Mouse (Mus musculus) limb, embryonic 14.5 days (tissue): ENCODE measurements around the gene Zfp366. TPM values are rescaled to one million over a fixed set of nuclear protein-coding genes. Genes with fewer than 3 reads are reported as not detected.

Experiments
- ATAC-seq: fragments of 200-750 bp; cut with Nextera tagmentation; 2 replicates; pipeline ENCODE4 v1.8.0; 2017; ENCODE audit warnings: low read depth, moderate number of reproducible peaks, moderate TSS enrichment; ENCODE audit not compliant: low FRiP score
- DNase-seq: peaks from one replicate; pipeline ENCODE4 v3.0.0-alpha.2; 2015; ENCODE audit warnings: low spot score
- H3K27ac ChIP-seq: fragments of 300-500 bp; sonication (generic); replicated peaks from 2 replicates; pipeline ENCODE4 v1.5.1; 2014; ENCODE audit warnings: low read depth, mild to moderate bottlenecking, low read length, moderate library complexity, mixed read lengths
- H3K27me3 ChIP-seq: fragments of 300-500 bp; sonication (generic); 2 replicates; pipeline ENCODE4 v1.6.1; 2014; ENCODE audit warnings: low read length, mixed read lengths; ENCODE audit not compliant: control insufficient read depth, insufficient read depth
- H3K36me3 ChIP-seq: fragments of 300-500 bp; sonication (generic); 2 replicates; pipeline ENCODE4 v1.6.1; 2014; ENCODE audit warnings: mild to moderate bottlenecking, low read length, moderate library complexity, mixed read lengths; ENCODE audit not compliant: control insufficient read depth, insufficient read depth
- H3K4me1 ChIP-seq: fragments of 300-500 bp; sonication (generic); 2 replicates; pipeline ENCODE4 v1.6.1; 2014; ENCODE audit warnings: antibody characterized with exemption, low read length, mixed read lengths; ENCODE audit not compliant: control insufficient read depth, insufficient read depth
- H3K4me2 ChIP-seq: fragments of 300-500 bp; sonication (generic); replicated peaks from 2 replicates; pipeline ENCODE4 v1.6.1; 2014; ENCODE audit warnings: low read depth, mild to moderate bottlenecking, low read length, moderate library complexity; ENCODE audit not compliant: severe bottlenecking
- H3K4me3 ChIP-seq: fragments of 300-500 bp; sonication (generic); replicated peaks from 2 replicates; pipeline ENCODE4 v1.5.1; 2014; ENCODE audit warnings: low read length
- H3K9ac ChIP-seq: fragments of 300-500 bp; sonication (generic); 2 replicates; pipeline ENCODE4 v1.6.1; 2014; ENCODE audit warnings: mild to moderate bottlenecking, low read depth, low read length, moderate library complexity; ENCODE audit not compliant: severe bottlenecking
- H3K9me3 ChIP-seq: fragments of 300-500 bp; sonication (generic); 2 replicates; pipeline ENCODE4 v1.6.1; 2016; ENCODE audit warnings: low read length; ENCODE audit not compliant: control insufficient read depth
- POLR2A ChIP-seq: fragments of 200-500 bp; IDR thresholded peaks from 2 replicates; pipeline ENCODE4 v1.8.0; 2012; ENCODE audit warnings: inconsistent platforms, mild to moderate bottlenecking, moderate library complexity, borderline replicate concordance; ENCODE audit not compliant: insufficient read depth, insufficient read length; ENCODE audit errors: extremely low read depth
- WGBS: fragments of 180-500 bp; shearing (Covaris S2); extraction: QIAGEN DNeasy Blood & Tissue Kit; methylation state at CpG from one replicate; pipeline ENCODE4 v1.1.7; 2014; 5-methylcytosine and 5-hydroxymethylcytosine counted together
- polyA plus RNA-seq, 2 experiments: library from polyadenylated mRNA; depleted of rRNA in 1 of 2; stranded (reverse) in 1 of 2; unstranded in 1 of 2; fragments of >200 nt; fragmentation: Nextera tagmentation in 1 of 2; extraction: Ambion mirVana in 1 of 2; gene quantifications; 2 replicates each; pipeline versions ENCODE4 v1.2.1 to v1.2.3; 2012 to 2014

The Zfp366 gene
- polyA plus RNA-seq, 2 experiments: 0.73 to 2.5 TPM

DNA sequence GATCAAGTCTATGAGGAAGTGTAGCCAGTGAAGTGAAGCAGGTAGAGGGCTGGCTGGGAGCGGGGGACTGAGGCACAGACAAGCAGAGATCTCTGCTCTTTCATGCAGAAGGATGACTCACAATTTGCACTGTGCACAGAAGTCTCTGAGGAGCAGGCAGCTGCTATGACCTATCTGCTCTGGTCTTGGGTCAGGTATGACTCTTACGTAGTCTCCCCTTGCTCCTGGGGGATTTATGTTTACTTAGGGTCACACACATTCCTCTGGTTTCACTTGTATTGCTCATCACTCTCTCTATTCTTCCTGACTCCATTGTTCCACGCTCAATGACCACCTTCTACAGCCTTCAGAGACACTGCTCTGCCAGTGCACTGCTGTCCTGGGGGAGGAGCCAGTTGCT, 25.9 kb upstream of the Zfp366 start:
- DNase-seq (no peak), ATAC-seq (no peak)
- peaks cover 3% of the 10 kb centered on the region; the same call in 1 of the 2 replicates for H3K9me3 ChIP-seq
- H3K4me3 ChIP-seq: no peak overlapping the region
- H3K9ac ChIP-seq: no peak overlapping the region
- peaks cover 8% of the 10 kb centered on the region; the same call in 1 of the 2 replicates for H3K4me1 ChIP-seq
- H3K36me3 ChIP-seq: no peaks in the 10 kb centered on the region
- WGBS: 84% methylated on average over 3 of the region's 3 CpGs
- no peak overlapping the region for H3K27ac ChIP-seq
- H3K27me3 ChIP-seq: no peaks in the 10 kb centered on the region
- TF ChIP-seq POLR2A: no peak
- no peak overlapping the region for H3K4me2 ChIP-seq

DNA sequence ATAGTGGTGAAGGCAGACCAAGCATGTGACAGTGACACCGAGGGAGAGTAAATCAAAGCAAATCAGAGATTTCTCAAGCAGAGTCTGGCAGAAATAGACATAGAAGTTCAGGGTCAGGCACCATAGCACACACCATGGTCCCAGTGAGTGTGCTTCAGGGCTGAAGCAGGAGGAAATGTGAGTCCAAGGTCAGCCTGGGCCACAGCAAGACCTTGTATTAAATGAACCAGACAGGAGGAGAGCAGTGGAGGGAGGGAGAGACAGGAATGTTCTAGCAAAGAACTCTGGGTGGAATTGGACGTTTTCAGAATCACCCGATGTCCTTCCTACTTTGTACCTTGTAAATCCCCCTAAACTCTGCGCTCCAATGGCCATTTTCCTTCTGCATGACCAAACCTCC, 21.6 kb upstream of the Zfp366 start:
- H3K27ac ChIP-seq: 0 out of 2 replicates have a peak overlapping the region, but pooled peaks have one; percentile 30
- H3K9me3 ChIP-seq: no peaks in the 10 kb centered on the region
- no peak overlapping the region for H3K4me3 ChIP-seq
- no peak for DNase-seq
- peaks cover 12% of the 10 kb centered on the region; the same call in 1 of the 2 replicates for H3K4me1 ChIP-seq
- TF ChIP-seq POLR2A: no peak
- H3K27me3 ChIP-seq: no peaks in the 10 kb centered on the region
- H3K4me2 ChIP-seq: no peak overlapping the region
- peak; percentile 44 for ATAC-seq
- H3K9ac ChIP-seq: no peak overlapping the region
- 62% methylated on average over 4 of the region's 4 CpGs for WGBS
- H3K36me3 ChIP-seq: no peaks in the 10 kb centered on the region

- H3K4me2 ChIP-seq: 0 out of 2 replicates have a peak overlapping the region, but pooled peaks have one; percentile 5
- H3K9me3 ChIP-seq: no peaks in the 10 kb centered on the region
- no peak overlapping the region for H3K4me3 ChIP-seq
- H3K4me1 ChIP-seq: peaks cover 12% of the 10 kb centered on the region; the same call in 1 of the 2 replicates
- H3K9ac ChIP-seq: no peak overlapping the region
- WGBS: 16% methylated on average over 10 of the region's 10 CpGs
- peak; percentile 63 for ATAC-seq
- H3K36me3 ChIP-seq: no peaks in the 10 kb centered on the region
- H3K27ac ChIP-seq: peak overlapping the region; percentile 9; the same call in 1 of the 2 replicates
- no peaks in the 10 kb centered on the region for H3K27me3 ChIP-seq
- peak; percentile 31 for DNase-seq
- no peak for TF ChIP-seq POLR2A
Observed at GRCm38 (mm10) chr13:99163521-99164359, 20.9 kb upstream of the Zfp366 start.

DNA sequence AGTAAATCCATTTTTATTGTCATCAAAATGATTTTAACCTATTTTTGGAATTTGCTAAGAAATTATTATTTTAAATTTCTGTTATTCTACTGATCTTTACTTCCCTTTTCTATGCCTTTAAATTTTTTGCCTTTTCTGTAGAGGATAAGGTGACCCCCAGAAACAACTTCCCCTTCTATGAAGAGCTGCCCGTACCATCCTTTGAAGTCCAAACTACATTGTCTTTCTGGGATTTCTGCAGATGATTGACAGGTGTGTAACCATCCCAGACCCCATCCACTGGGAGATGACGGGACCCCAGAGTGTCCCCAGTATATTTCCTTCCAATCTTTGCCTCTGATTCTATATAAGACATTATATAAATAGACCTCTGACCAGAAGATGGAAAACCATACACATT, 20.3 kb upstream of the Zfp366 start:
- Histone ChIP-seq H3K4me2 (no peak overlapping the region), H3K27ac (no peak overlapping the region), H3K27me3 (no peaks in the 10 kb centered on the region), H3K9me3 (no peaks in the 10 kb centered on the region), H3K36me3 (no peaks in the 10 kb centered on the region), H3K4me3 (no peak overlapping the region), H3K9ac (no peak overlapping the region), H3K4me1 (peaks cover 12% of the 10 kb centered on the region; the same call in 1 of the 2 replicates)
- ATAC-seq (no peak), DNase-seq (no peak)
- TF ChIP-seq POLR2A: no peak
- WGBS: 66% methylated on average over 2 of the region's 2 CpGs

DNA sequence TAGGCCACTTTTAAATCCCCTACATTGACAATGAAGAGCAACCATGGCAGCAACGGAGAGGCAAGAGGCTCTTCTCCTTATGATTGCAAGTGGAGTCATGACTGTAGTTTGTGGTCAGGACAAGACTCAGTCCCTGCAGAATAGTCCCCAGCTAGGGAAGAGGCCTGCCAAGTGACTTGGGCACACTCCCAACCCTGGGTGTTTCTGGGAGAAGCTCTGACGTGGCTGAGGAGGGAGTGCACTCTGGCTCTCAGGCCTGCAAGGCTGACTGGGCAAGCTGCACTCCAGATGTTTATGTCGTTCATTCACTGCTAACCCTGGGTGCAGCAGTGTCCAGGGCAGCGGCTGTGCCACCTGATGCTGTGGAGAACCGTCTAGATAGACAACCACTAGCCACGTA, 15.2 kb upstream of the Zfp366 start:
- ATAC-seq (no peak), DNase-seq (no peak)
- H3K4me2 ChIP-seq: no peak overlapping the region
- H3K36me3 ChIP-seq: no peaks in the 10 kb centered on the region
- H3K4me3 ChIP-seq: no peak overlapping the region
- H3K9me3 ChIP-seq: no peaks in the 10 kb centered on the region
- peaks cover 4% of the 10 kb centered on the region; the same call in 1 of the 2 replicates for H3K4me1 ChIP-seq
- no peaks in the 10 kb centered on the region for H3K27me3 ChIP-seq
- H3K9ac ChIP-seq: no peak overlapping the region
- 63% methylated on average over 6 of the region's 6 CpGs for WGBS
- no peak for TF ChIP-seq POLR2A
- H3K27ac ChIP-seq: no peak overlapping the region
